Mouse (Mus musculus) liver, adult 2 months (tissue): Measurements from ENCODE around the gene Runx1. TPM values are rescaled to one million over a fixed set of nuclear protein-coding genes. Genes with fewer than 3 reads are reported as not detected.

ENCODE experiments used
- DNase-seq: peaks from one replicate; pipeline ENCODE4 v3.0.0-alpha.2; 2011; ENCODE audit warnings: low read depth, low spot score; ENCODE audit errors: extremely low read depth
- H3K27ac ChIP-seq: fragments of 200-500 bp; replicated peaks from 2 replicates; pipeline ENCODE4 v1.5.1; 2012; ENCODE audit warnings: low read depth, mild to moderate bottlenecking, control low read depth, inconsistent platforms, low read length; ENCODE audit not compliant: insufficient read depth
- H3K27me3 ChIP-seq: fragments of 200-500 bp; 2 replicates; pipeline ENCODE4 v1.6.1; 2012; ENCODE audit warnings: mild to moderate bottlenecking, moderate library complexity, low read length, inconsistent platforms; ENCODE audit not compliant: control insufficient read depth, insufficient read depth
- H3K36me3 ChIP-seq: fragments of 200-500 bp; 2 replicates; pipeline ENCODE4 v1.6.1; 2012; ENCODE audit warnings: low read length, inconsistent platforms; ENCODE audit not compliant: control insufficient read depth, insufficient read depth
- H3K4me1 ChIP-seq: fragments of 200-500 bp; 2 replicates; pipeline ENCODE4 v1.6.1; 2011; ENCODE audit warnings: low read length; ENCODE audit not compliant: control insufficient read depth, insufficient read depth
- H3K4me3 ChIP-seq: fragments of 200-500 bp; 2 replicates; pipeline ENCODE4 v1.5.1; 2011; ENCODE audit warnings: low read depth, mild to moderate bottlenecking, control low read depth, low read length, moderate library complexity; ENCODE audit not compliant: insufficient read depth
- H3K79me2 ChIP-seq: fragments of 200-500 bp; 2 replicates; pipeline ENCODE4 v1.6.1; 2012; ENCODE audit warnings: inconsistent platforms, mild to moderate bottlenecking, low read length, moderate library complexity; ENCODE audit not compliant: control insufficient read depth, insufficient read depth
- H3K9ac ChIP-seq: fragments of 200-500 bp; 2 replicates; pipeline ENCODE4 v1.6.1; 2012; ENCODE audit warnings: low read depth, mild to moderate bottlenecking, control low read depth, inconsistent platforms, low read length
- CTCF ChIP-seq: fragments of 200-500 bp; IDR thresholded peaks from 2 replicates; pipeline ENCODE4 v1.5.1; 2011; ENCODE audit warnings: low read depth, low read length, control low read depth
- POLR2A ChIP-seq: fragments of 200-500 bp; IDR thresholded peaks from 2 replicates; pipeline ENCODE4 v1.6.1; 2011; ENCODE audit warnings: low read length, control low read depth; ENCODE audit not compliant: insufficient read depth; ENCODE audit errors: extremely low read depth
- WGBS: fragments of 180-500 bp; shearing (Covaris S2); methylation state at CpG from one replicate; pipeline ENCODE4 v1.1.7; 2018; 5-methylcytosine and 5-hydroxymethylcytosine counted together
- polyA plus RNA-seq: library from polyadenylated mRNA; depleted of rRNA; stranded (reverse); fragments of >200 nt; gene quantifications from 2 replicates; pipeline ENCODE4 v1.2.3, GENCODE M21; 2012
- total RNA-seq: library from RNA; depleted of rRNA; stranded (reverse); fragments of >200 nt; gene quantifications from 2 replicates; pipeline ENCODE4 v1.2.3, GENCODE M21; 2014

Runx1 gene
- total and polyA plus RNA-seq, 2 experiments, result 0.55 to 0.74 TPM

- Histone ChIP-seq H3K27me3 (0 out of 2 replicates have a peak, but pooled peaks cover 2% of the 10 kb centered on the region), H3K9ac (peak overlapping the region; percentile 15; the same call in 1 of the 2 replicates), H3K36me3 (no peaks in the 10 kb centered on the region), H3K27ac (peak overlapping the region; percentile 5; the same call in 1 of the 2 replicates), H3K4me1 (no peaks in the 10 kb centered on the region), H3K4me3 (peak overlapping the region; percentile 13), H3K79me2 (no peaks in the 10 kb centered on the region)
- no peak for DNase-seq
- WGBS, result 79% methylated on average over 9 of the region's 9 CpGs
- no peak for TF ChIP-seq POLR2A
- no peak for TF ChIP-seq CTCF
These were observed 1.2 kb downstream of the Runx1 start for GRCm38 (mm10) chr16:92824723-92825203.

GRCm38 (mm10) chr16:92824003-92824722 is 1.8 kb downstream of the Runx1 start:
- Histone ChIP-seq H3K4me1 (no peaks in the 10 kb centered on the region), H3K27ac (no peak overlapping the region), H3K9ac (peak overlapping the region; percentile 15; the same call in 1 of the 2 replicates), H3K36me3 (no peaks in the 10 kb centered on the region), H3K79me2 (no peaks in the 10 kb centered on the region), H3K4me3 (peak overlapping the region; percentile 13; the same call in 1 of the 2 replicates), H3K27me3 (0 out of 2 replicates have a peak, but pooled peaks cover 2% of the 10 kb centered on the region)
- 83% methylated on average over 6 of the region's 6 CpGs for WGBS
- TF ChIP-seq POLR2A (no peak), CTCF (no peak)
- DNase-seq, result no peak

GRCm38 (mm10) chr16:92823381-92823862 is 2.5 kb downstream of the Runx1 start:
- H3K4me3 ChIP-seq, result no peak overlapping the region
- no peak for DNase-seq
- H3K9ac ChIP-seq, result no peak overlapping the region
- 64% methylated on average over 5 of the region's 5 CpGs for WGBS
- H3K4me1 ChIP-seq, result no peaks in the 10 kb centered on the region
- no peak overlapping the region for H3K27ac ChIP-seq
- no peaks in the 10 kb centered on the region for H3K36me3 ChIP-seq
- no peaks in the 10 kb centered on the region for H3K79me2 ChIP-seq
- TF ChIP-seq POLR2A (no peak), CTCF (no peak)
- H3K27me3 ChIP-seq, result 0 out of 2 replicates have a peak, but pooled peaks cover 2% of the 10 kb centered on the region

- Histone ChIP-seq H3K27me3 (0 out of 2 replicates have a peak, but pooled peaks cover 2% of the 10 kb centered on the region), H3K79me2 (no peaks in the 10 kb centered on the region), H3K9ac (no peak overlapping the region), H3K27ac (no peak overlapping the region), H3K4me3 (no peak overlapping the region), H3K4me1 (no peaks in the 10 kb centered on the region), H3K36me3 (no peaks in the 10 kb centered on the region)
- DNase-seq, result no peak
- WGBS, result 87% methylated on average over 12 of the region's 12 CpGs
- TF ChIP-seq CTCF, result no peak
These were observed 3.3 kb downstream of the Runx1 start for GRCm38 (mm10) chr16:92822676-92823075.

GRCm38 (mm10) chr16:92821938-92822629 is 3.9 kb downstream of the Runx1 start:
- TF ChIP-seq POLR2A (no peak), CTCF (no peak)
- Histone ChIP-seq H3K27ac (no peak overlapping the region), H3K27me3 (0 out of 2 replicates have a peak, but pooled peaks cover 2% of the 10 kb centered on the region), H3K4me1 (no peaks in the 10 kb centered on the region), H3K79me2 (no peaks in the 10 kb centered on the region), H3K4me3 (no peak overlapping the region), H3K9ac (no peak overlapping the region), H3K36me3 (no peaks in the 10 kb centered on the region)
- 67% methylated on average over 14 of the region's 14 CpGs for WGBS
- DNase-seq, result no peak

- Histone ChIP-seq H3K36me3 (no peaks in the 10 kb centered on the region), H3K79me2 (no peaks in the 10 kb centered on the region), H3K27ac (no peak overlapping the region), H3K4me1 (no peaks in the 10 kb centered on the region), H3K27me3 (0 out of 2 replicates have a peak, but pooled peaks cover 2% of the 10 kb centered on the region), H3K9ac (no peak overlapping the region), H3K4me3 (no peak overlapping the region)
- TF ChIP-seq POLR2A, result no peak
- TF ChIP-seq CTCF, result no peak
- 75% methylated on average over 5 of the region's 5 CpGs for WGBS
- DNase-seq, result no peak
These were observed 4.4 kb downstream of the Runx1 start for GRCm38 (mm10) chr16:92821596-92821937.
